Mouse (Mus musculus): ENCODE measurements at regions not wholly inside any gene's neighbourhood (a gene's known extent, or its start where the extent isn't known, plus 50 kb on each side); places are given as distances from the start of the nearest gene placed in this dataset.

DNA sequence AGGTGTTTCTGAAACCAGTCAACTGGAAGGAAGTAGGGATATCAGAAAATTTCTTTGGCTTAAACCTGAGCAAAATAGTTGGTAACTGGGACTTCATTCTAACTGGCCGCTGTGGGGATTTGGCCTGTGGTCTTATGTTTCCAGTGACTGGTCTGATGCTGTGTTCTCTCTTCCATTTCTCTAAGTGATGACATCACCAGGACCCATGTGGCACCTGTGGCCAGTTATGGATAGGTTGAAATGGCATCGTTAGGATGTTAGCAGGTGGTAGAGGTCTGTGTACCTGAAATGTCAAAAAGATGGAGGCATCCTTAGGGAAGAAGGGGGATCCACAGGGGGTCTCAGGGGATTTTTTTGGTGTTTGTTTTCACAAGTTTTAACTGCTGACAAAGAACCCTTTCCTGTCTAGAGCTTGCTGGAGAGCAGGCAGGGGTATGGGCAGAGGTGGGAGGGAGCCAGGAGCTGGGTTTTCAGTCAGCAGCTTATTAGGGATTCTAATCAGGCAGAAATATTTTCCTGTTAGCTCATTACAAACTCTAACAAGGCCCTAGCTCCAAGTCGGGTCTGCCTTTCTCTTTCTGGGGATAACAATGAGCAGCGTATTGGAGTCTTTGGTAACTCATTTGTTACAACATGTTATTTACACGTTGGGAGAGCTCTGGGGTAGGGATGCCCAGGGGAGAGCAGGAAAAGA, 170.2 kb downstream of the Adck1 start:
- no peak for DNase-seq (ENCODE audit: low read depth, low spot score)

DNA sequence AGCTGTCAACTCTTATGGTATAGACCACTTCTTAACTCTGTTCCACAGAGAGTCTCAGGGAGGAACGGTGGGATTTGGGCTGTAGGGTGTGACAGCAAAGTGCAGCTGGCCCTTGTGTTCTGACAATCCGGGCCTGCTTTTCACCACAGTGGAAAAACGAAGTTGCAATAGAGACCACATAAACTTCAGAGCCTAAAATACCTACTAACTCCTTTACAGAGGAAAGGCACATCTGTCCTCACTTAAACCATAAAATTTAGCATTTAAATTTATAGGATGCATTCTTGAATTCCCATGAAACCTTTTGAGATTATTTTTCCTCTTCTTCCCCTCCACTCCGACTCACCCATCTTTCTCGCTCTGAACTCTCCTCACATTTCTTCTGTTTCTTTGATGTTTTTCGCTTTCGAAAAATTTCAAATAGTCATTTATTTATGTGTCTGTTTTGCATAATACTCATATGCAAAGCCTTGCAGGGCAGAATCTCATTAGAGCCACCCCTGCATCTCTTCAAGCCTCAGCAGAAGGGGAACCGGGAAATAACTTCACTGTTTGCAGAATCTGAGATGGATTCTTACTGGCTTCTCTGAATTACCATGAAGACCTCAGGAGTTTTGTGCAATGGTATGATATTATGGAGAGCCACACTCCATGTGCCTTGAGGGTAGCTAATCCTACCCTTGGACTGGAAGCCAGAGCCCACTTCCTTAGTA, 172.1 kb downstream of the Adck1 start:
- DNase-seq (ENCODE audit: low read depth, low spot score): no peak

DNA sequence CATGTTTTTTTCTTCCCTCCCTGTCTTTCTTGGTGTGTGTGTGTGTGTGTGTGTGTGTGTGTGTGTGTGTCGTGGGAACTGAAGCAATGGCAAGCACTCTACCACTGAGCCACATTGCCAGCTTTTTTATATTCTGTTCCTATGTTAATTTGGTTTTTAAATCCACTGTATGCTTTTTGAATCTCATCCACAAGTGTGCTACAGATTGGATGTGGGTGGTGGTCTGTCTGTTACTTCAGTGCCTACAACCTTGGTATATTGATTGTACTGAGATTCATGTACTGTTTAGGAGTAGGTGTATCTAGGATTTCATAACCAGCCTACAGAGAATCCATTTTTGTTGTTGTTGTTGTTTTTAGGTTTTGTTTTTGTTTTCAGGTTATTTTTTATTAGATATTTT, 170.8 kb upstream of the Nrxn3 start:
- DNase-seq (ENCODE audit: low read depth, low spot score): no peak

DNA sequence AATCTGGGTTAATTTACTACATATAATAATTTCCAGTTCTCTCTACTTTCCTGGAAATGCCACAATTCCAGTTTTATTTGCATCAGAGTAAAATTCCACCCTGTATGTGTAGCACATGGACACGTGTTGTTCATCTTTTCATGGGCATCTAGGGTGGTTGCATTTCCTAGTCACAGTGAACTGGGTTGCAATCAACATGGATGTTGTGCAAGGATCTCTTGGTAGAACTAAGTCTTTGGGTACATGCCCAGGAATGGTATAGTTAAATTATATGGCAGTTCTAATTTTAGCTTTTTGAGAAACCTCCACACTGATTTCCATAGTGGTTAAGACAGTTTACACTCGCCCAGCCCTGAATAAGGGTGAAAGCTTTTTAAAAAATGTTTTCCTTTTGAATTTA, 167.2 kb upstream of the Nrxn3 start:
- DNase-seq (ENCODE audit: low read depth, low spot score): no peak

DNA sequence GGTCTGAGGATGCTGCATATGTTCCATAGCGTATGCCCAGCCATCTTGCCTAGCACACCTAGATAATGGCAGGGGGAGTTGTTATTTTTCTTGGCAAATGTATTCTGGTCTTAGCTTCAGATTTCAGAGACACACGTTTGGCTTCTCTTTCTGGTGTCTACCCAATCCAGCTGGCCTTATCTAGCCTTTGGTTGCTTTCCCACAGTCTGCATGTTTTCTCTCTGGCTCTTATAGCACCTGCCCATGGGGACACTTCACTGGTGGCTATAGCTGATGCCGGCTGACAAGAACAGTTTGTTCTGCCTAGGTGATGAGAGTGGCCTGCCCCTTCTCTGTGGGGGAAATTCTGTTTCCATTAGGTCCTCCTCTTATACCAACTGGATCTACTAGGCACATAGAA, 164.6 kb upstream of the Nrxn3 start:
- DNase-seq (ENCODE audit: low read depth, low spot score): no peak

DNA sequence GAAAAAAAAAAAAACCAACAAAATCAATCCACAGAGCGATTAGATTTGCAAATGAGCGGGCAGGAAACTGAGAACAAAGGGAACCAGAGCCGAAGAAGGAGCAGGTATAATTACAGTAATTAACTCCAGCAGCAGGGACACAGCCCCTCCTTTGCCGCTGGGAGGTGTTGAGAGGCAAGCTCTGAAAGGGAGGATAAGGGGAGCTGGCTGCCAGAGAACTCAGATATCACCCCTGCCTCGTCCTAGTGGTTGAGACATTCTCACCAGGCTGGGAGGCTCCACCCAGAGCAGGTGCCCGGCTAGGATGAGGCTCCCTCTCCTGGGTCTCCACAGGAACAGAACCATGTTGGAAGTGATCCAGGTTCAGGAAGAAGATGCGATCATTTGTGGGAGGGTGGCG, 142.7 kb upstream of the Nrxn3 start:
- peak; percentile 12 for DNase-seq (ENCODE audit: low read depth, low spot score)

DNA sequence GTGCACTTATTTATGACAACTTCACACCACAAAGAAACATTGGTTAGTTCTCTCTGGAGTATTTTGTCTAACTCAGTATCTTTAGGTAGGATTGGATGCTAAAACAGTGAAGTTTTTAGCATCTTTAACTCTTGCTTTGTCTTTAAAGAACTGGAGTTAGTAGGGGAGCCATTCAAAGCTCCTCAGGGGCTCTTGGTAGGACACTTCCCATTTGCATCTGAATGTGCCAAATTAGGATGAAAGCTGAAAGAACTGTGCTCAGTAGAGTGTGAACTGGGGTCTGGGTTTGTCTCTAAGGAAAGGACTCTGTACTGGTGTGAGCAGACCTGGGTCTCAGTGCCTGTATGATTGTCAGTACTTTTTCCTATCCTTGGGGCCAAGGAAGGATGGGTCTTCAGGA, 116.7 kb upstream of the Nrxn3 start:
- peak; percentile 55 for DNase-seq (ENCODE audit: low read depth, low spot score)

DNA sequence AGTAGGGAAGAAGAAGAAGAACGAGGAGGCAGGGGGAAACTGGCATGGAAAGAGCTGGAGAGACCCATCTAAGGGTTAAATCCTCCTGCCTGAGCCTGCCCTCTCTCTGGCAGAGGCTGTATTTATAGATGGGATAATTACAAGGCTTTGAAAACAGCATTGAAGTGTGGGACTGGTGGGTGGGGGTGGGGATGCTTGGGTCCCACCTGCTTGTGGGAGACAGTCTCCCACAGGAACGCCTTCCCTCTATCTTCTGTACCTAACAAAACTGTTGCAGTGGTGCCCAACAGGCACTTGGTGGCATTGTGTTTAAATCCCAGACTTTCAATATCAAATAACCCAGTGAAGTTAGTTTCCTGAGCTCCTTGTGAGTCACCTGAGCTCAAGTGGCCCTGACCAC, 102.6 kb upstream of the Nrxn3 start:
- no peak for DNase-seq (ENCODE audit: low read depth, low spot score)

DNA sequence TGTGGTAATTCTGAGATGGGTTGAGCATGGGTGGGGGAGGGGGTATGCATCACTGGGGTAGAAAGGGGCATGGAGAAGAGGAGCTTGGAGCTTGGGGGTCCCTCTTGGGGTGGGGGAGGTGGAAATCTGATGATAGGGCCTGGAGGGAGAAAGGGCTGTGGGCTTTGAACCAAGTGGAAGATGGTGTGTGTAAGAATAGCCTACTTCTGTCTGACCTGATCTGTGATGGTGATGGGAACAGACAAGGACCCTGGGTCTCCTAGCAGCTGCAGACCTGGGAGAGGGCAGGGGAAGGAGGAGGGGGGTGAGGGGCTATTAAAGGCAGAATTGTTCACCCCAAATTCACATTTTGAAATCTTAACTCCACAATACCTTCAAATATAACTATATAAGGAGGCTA, 78.4 kb upstream of the Nrxn3 start:
- DNase-seq (ENCODE audit: low read depth, low spot score): no peak

DNA sequence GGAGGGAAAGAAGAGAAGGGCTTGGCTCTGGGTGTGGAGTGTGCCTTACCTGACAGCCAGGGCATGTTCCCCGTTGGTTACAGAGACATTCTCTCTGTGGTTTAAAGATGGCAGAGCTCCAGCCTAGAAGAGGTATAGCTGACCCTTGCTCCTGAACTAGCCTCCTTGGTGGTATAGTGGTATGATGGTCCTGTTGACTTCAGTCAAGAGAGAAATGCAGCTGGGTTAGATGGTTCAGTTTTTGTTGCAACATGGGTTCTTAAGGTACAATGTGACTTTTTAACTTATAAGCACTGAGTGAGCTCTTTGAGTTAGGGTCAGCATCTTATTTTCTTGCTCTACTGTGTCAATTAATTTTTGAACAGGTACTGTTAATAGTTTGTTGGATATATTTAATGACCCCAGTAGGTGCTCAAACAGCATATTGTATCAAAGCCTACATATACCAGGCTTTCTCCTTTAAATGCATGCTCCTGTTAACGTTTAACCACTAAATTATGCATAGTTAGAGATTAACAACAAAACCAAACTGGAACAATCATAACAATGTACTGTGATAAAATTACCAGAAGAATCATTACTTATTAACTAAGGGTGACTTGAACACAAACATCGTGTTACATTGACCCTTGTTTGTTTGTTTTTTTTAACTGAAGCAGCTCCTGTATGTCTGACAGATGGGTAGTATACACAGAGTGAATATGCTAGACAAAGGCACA, 70.5 kb upstream of the Nrxn3 start:
- DNase-seq (ENCODE audit: low read depth, low spot score): no peak
